In genomic region chrX:163981500-163981899, GRCm38 (mm10) we compare ENCODE assay signal across 20 mouse cellular contexts. TPM values are rescaled to one million over a fixed set of nuclear protein-coding genes. Genes with fewer than 3 reads are reported as not detected.
DNase-seq lines count a peak whose midpoint lies in the region; ATAC-seq and TF ChIP-seq lines count a peak whose summit lies in the region.
"Had no signal": no experiment of that assay in that cellular context is flagged by ENCODE, and none has a peak within 500 bp of the region (broad histone marks: within the 10 kb centered on the region; RNA-seq: fewer than 3 reads in every experiment).

No protein-coding gene starts in this region.

- H3K36me3 ChIP-seq in liver, adult 2 months (ENCODE audit: control insufficient read depth, insufficient read depth, low read length) = no peaks in the 10 kb centered on the region
- no peaks in the 10 kb centered on the region for H3K36me3 ChIP-seq in liver, embryonic 11.5 days (ENCODE audit: control insufficient read depth, insufficient read depth, low read length)
- no peaks in the 10 kb centered on the region for H3K36me3 ChIP-seq in hindbrain, embryonic 14.5 days (replicated peaks; ENCODE audit: control insufficient read depth, insufficient read depth)
- H3K36me3 ChIP-seq in midbrain, embryonic 10.5 days = no peaks in the 10 kb centered on the region
- H3K36me3 ChIP-seq: embryonic facial prominence, embryonic 15.5 days; heart, embryonic 13.5 days; hindbrain, embryonic 15.5 days had no signal

- no peak overlapping the region for H3K4me2 ChIP-seq in liver, embryonic 11.5 days
- H3K4me2 ChIP-seq in hindbrain, embryonic 14.5 days (replicated peaks) = no peak overlapping the region
- H3K4me2 ChIP-seq: embryonic facial prominence, embryonic 15.5 days; heart, embryonic 13.5 days; hindbrain, embryonic 15.5 days; limb, embryonic 13.5 days had no signal

- no peaks in the 10 kb centered on the region for H3K9me3 ChIP-seq in liver, embryonic 11.5 days (ENCODE audit: control insufficient read depth, low read length)
- no peaks in the 10 kb centered on the region for H3K9me3 ChIP-seq in hindbrain, embryonic 14.5 days (ENCODE audit: control insufficient read depth, low read length)
- H3K9me3 ChIP-seq in midbrain, embryonic 10.5 days (replicated peaks) = no peaks in the 10 kb centered on the region
- H3K9me3 ChIP-seq: embryonic facial prominence, embryonic 15.5 days; heart, embryonic 13.5 days; hindbrain, embryonic 15.5 days; limb, embryonic 13.5 days had no signal

- no peak overlapping the region for H3K27ac ChIP-seq in liver, adult 2 months (replicated peaks; ENCODE audit: insufficient read depth, low read depth, low read length)
- H3K27ac ChIP-seq in liver, embryonic 11.5 days (ENCODE audit: low read depth, low read length) = no peak overlapping the region
- H3K27ac ChIP-seq in hindbrain, embryonic 14.5 days = no peak overlapping the region
- no peak overlapping the region for H3K27ac ChIP-seq in midbrain, embryonic 10.5 days (replicated peaks)
- H3K27ac ChIP-seq: embryonic facial prominence, embryonic 15.5 days; heart, embryonic 13.5 days; hindbrain, embryonic 15.5 days; stomach, postnatal 0 days had no signal

- ATAC-seq in CD4-positive, CD25-positive, alpha-beta regulatory T cell, adult 4 months = no peak
- no peak for ATAC-seq in liver, embryonic 11.5 days (replicated peaks; ENCODE audit: low FRiP score)
- no peak for ATAC-seq in hindbrain, embryonic 14.5 days (ENCODE audit: low FRiP score)
- ATAC-seq: forebrain, embryonic 16.5 days had no signal

- H3K4me3 ChIP-seq in liver, adult 2 months (ENCODE audit: insufficient read depth, low read depth, low read length) = no peak overlapping the region
- H3K4me3 ChIP-seq in liver, embryonic 11.5 days (ENCODE audit: low read depth, low read length) = no peak overlapping the region
- H3K4me3 ChIP-seq in hindbrain, embryonic 14.5 days (replicated peaks; ENCODE audit: low read length) = no peak overlapping the region
- no peak overlapping the region for H3K4me3 ChIP-seq in midbrain, embryonic 10.5 days
- H3K4me3 ChIP-seq: embryonic facial prominence, embryonic 15.5 days; heart, embryonic 13.5 days; hindbrain, embryonic 15.5 days; limb, embryonic 13.5 days had no signal

- TF ChIP-seq POLR2A in liver, adult 2 months (IDR thresholded peaks at IDR 0.05; ENCODE audit: extremely low read depth, insufficient read depth, low read length) = no peak

- no peaks in the 10 kb centered on the region for H3K27me3 ChIP-seq in liver, adult 2 months (ENCODE audit: control insufficient read depth, insufficient read depth, low read length)
- H3K27me3 ChIP-seq in liver, embryonic 11.5 days (replicated peaks; ENCODE audit: control insufficient read depth, insufficient read depth, low read length) = no peaks in the 10 kb centered on the region
- no peaks in the 10 kb centered on the region for H3K27me3 ChIP-seq in hindbrain, embryonic 14.5 days (ENCODE audit: control insufficient read depth, insufficient read depth, low read length)
- peaks cover 62% of the 10 kb centered on the region for H3K27me3 ChIP-seq in midbrain, embryonic 10.5 days (ENCODE audit: low read depth, poor library complexity, severe bottlenecking)
- H3K27me3 ChIP-seq: embryonic facial prominence, embryonic 15.5 days; hindbrain, embryonic 15.5 days had no signal

- DNase-seq in CD4-positive, CD25-positive, alpha-beta regulatory T cell, adult 2 months (ENCODE audit: low read depth, low spot score) = peak; percentile 16
- DNase-seq in liver, adult 2 months (ENCODE audit: extremely low read depth, low read depth, low spot score) = peak; percentile 15
- DNase-seq in liver, embryonic 11.5 days (ENCODE audit: low spot score) = no peak
- peak; percentile 6 for DNase-seq in c-Kit-negative CD71-positive TER-119-positive erythroid progenitor cells, embryonic 14.5 days (ENCODE audit: low read depth, low spot score)
- no peak for DNase-seq in hindbrain, embryonic 14.5 days (ENCODE audit: low spot score)
- no peak for DNase-seq in midbrain, embryonic 10.5 days (ENCODE audit: low spot score)
- DNase-seq in thymus, postnatal 14 days = no peak
- DNase-seq: cerebellum, adult 2 months; cerebellum, postnatal 36 days; kidney, adult 11 months; kidney, postnatal 10 days; lung, postnatal 10 days; right cerebral cortex, postnatal 4 days had no signal

- WGBS in liver, adult 2 months = 57% methylated on average over 4 of the region's 4 CpGs
- 47% methylated on average over 4 of the region's 4 CpGs for WGBS in liver, embryonic 11.5 days
- WGBS in hindbrain, embryonic 14.5 days = 52% methylated on average over 4 of the region's 4 CpGs
- WGBS in midbrain, embryonic 10.5 days = 49% methylated on average over 4 of the region's 4 CpGs

- no peaks in the 10 kb centered on the region for H3K4me1 ChIP-seq in liver, adult 2 months (ENCODE audit: control insufficient read depth, insufficient read depth, low read length)
- H3K4me1 ChIP-seq in liver, embryonic 11.5 days (replicated peaks; ENCODE audit: control insufficient read depth, insufficient read depth, low read length) = no peaks in the 10 kb centered on the region
- no peaks in the 10 kb centered on the region for H3K4me1 ChIP-seq in hindbrain, embryonic 14.5 days (replicated peaks; ENCODE audit: control insufficient read depth, insufficient read depth, low read length)
- no peaks in the 10 kb centered on the region for H3K4me1 ChIP-seq in midbrain, embryonic 10.5 days
- H3K4me1 ChIP-seq: embryonic facial prominence, embryonic 15.5 days; heart, embryonic 13.5 days; hindbrain, embryonic 15.5 days; limb, embryonic 13.5 days had no signal

- no peaks in the 10 kb centered on the region for H3K79me2 ChIP-seq in liver, adult 2 months (ENCODE audit: control insufficient read depth, insufficient read depth, low read length)

- no peak overlapping the region for H3K9ac ChIP-seq in liver, adult 2 months (ENCODE audit: low read depth, low read length)
- H3K9ac ChIP-seq in liver, embryonic 11.5 days (ENCODE audit: low read depth, low read length) = no peak overlapping the region
- no peak overlapping the region for H3K9ac ChIP-seq in hindbrain, embryonic 14.5 days
- H3K9ac ChIP-seq: embryonic facial prominence, embryonic 15.5 days; heart, embryonic 13.5 days; hindbrain, embryonic 15.5 days; limb, embryonic 13.5 days had no signal

- TF ChIP-seq CTCF in liver, adult 2 months (IDR thresholded peaks at IDR 0.05; ENCODE audit: low read depth, low read length) = no peak

RNA-seq across cellular contexts. Expression of gene Zrsr2, which starts 23.0 kb away (rescaled TPM):
- 10 to 100 TPM; 39.8 to 45.1 TPM for polyA plus RNA-seq in CD4-positive, CD25-positive, alpha-beta regulatory T cell, adult 4 months (2017; shearing (Covaris generic))
- 6.7 and 6.8 TPM in 2 replicates for total RNA-seq in liver, adult 2 months (2014; rRNA removed)
- polyA plus RNA-seq in liver, adult 2 months (2012; rRNA removed) = 4.9 and 5.4 TPM in 2 replicates
- polyA plus RNA-seq in liver, embryonic 11.5 days (2014; fragmentation: Nextera tagmentation; extraction: Ambion mirVana) = 31.4 and 37.6 TPM in 2 replicates
- polyA plus RNA-seq in hindbrain, embryonic 14.5 days (2014; fragmentation: Nextera tagmentation; extraction: Ambion mirVana) = 49.8 and 49.9 TPM in 2 replicates
- 62.6 and 64.4 TPM in 2 replicates for polyA plus RNA-seq in midbrain, embryonic 10.5 days (2016; fragmentation: Nextera tagmentation; extraction: Ambion mirVana)

RNA-seq across cellular contexts. Expression of gene Car5b, which starts 46.3 kb away (rescaled TPM):
- polyA plus RNA-seq in CD4-positive, CD25-positive, alpha-beta regulatory T cell, adult 4 months (2017; shearing (Covaris generic)) = 1 to 10 TPM; 2.5 to 2.9 TPM
- 2.1 and 2.9 TPM in 2 replicates for total RNA-seq in liver, adult 2 months (2014; rRNA removed)
- polyA plus RNA-seq in liver, adult 2 months (2012; rRNA removed) = 0.91 and 1.2 TPM in 2 replicates
- polyA plus RNA-seq in liver, embryonic 11.5 days (2014; fragmentation: Nextera tagmentation; extraction: Ambion mirVana) = 0.32 TPM in 1 of 2 replicates, not detected in the other
- 0.95 and 1.1 TPM in 2 replicates for polyA plus RNA-seq in hindbrain, embryonic 14.5 days (2014; fragmentation: Nextera tagmentation; extraction: Ambion mirVana)
- polyA plus RNA-seq in midbrain, embryonic 10.5 days (2016; fragmentation: Nextera tagmentation; extraction: Ambion mirVana) = 0.42 and 0.46 TPM in 2 replicates

Comparison
In these comparisons a context has a peak if more than half of its experiments do, and no peak if none do; other contexts are left out.
1. DNase-seq: peak in CD4-positive, CD25-positive, alpha-beta regulatory T cell, adult 2 months (single experiment), liver, adult 2 months (single experiment) and c-Kit-negative CD71-positive TER-119-positive erythroid progenitor cells, embryonic 14.5 days (single experiment); none in liver, embryonic 11.5 days (single experiment), hindbrain, embryonic 14.5 days (single experiment), midbrain, embryonic 10.5 days (single experiment) and thymus, postnatal 14 days (single experiment).